Mouse (Mus musculus): ENCODE data around the gene Acot8. TPM values are rescaled to one million over a fixed set of nuclear protein-coding genes. Genes with fewer than 3 reads are reported as not detected.

Acot8 gene
- polyA plus RNA-seq, 1 experiment from 2014 or later = 19.3 TPM

GRCm38 (mm10) chr2:164778809-164779208, 25.9 kb downstream of the Acot8 start:
- Histone ChIP-seq H3K4me3 (replicated peaks; ENCODE audit: low read length) (no peak overlapping the region), H3K9me3 (ENCODE audit: control insufficient read depth, low read length) (no peaks in the 10 kb centered on the region)
- whole genome bisulfite sequencing = 85% methylated on average over 7 of the region's 7 CpGs

GRCm38 (mm10) chr2:164778015-164778287, 26.7 kb downstream of the Acot8 start:
- H3K4me3 ChIP-seq (replicated peaks; ENCODE audit: low read length) = no peak overlapping the region
- ATAC-seq = no peak
- WGBS = 92% methylated on average over 11 of the region's 11 CpGs

More at GRCm38 (mm10) chr2:164778809-164779208, 25.9 kb downstream of the Acot8 start:
- Histone ChIP-seq H3K9ac (replicated peaks; ENCODE audit: low read depth, low read length) (no peak overlapping the region), H3K27me3 (replicated peaks; ENCODE audit: control insufficient read depth, insufficient read depth, low read length) (no peaks in the 10 kb centered on the region), H3K27ac (ENCODE audit: low read length) (no peak overlapping the region), H3K36me3 (ENCODE audit: control insufficient read depth, insufficient read depth) (no peaks in the 10 kb centered on the region), H3K4me1 (replicated peaks; ENCODE audit: control insufficient read depth, insufficient read depth, low read length) (no peaks in the 10 kb centered on the region), H3K4me2 (ENCODE audit: low read length) (no peak overlapping the region)
- no peak for ATAC-seq

DNA sequence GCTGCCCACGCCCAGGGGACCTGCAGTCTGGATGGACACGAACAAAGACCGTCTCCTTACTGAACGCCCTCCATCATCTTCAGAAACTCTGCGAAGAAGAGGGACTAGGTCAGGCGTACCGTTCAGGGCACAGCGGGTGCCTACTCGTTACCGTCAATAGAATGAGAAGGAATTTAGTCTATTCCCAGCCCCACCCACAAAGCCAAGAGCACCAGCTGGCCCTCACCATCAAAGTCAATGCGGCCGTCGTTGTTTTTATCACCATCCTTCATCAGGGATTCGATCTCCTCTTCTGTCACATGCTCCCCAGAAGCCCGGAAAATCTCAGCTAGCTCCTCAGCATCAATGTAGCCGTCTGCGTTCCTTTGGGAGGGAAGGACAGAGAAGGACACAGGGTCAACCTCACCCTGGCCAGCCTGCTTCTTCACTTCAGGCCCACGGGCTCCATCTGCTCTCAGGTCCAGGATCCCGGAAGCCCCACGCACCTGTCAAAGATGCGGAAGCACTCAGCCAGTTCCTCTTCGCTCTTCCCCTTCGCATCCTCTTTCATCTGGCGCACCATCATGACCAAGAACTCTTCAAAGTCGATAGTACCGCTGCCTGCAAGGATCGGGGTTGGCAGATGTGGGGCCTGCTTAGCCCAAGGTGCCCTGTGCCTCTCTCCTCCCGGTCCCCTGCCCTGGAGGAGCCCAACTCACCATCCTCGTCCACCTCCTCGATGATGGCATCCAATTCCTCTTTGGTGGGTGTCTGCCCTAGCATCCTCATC, 27.3 kb downstream of the Acot8 start:
- Histone ChIP-seq H3K36me3 (ENCODE audit: control insufficient read depth, insufficient read depth) (no peaks in the 10 kb centered on the region), H3K9me3 (ENCODE audit: control insufficient read depth, low read length) (no peaks in the 10 kb centered on the region), H3K27me3 (replicated peaks; ENCODE audit: control insufficient read depth, insufficient read depth, low read length) (no peaks in the 10 kb centered on the region), H3K4me2 (ENCODE audit: low read length) (no peak overlapping the region), H3K4me3 (replicated peaks; ENCODE audit: low read length) (no peak overlapping the region), H3K4me1 (replicated peaks; ENCODE audit: control insufficient read depth, insufficient read depth, low read length) (no peaks in the 10 kb centered on the region), H3K9ac (replicated peaks; ENCODE audit: low read depth, low read length) (no peak overlapping the region), H3K27ac (ENCODE audit: low read length) (no peak overlapping the region)
- ATAC-seq = no peak
- 86% methylated on average over 30 of the region's 30 CpGs for WGBS

More at GRCm38 (mm10) chr2:164778015-164778287, 26.7 kb downstream of the Acot8 start:
- H3K9ac ChIP-seq (replicated peaks; ENCODE audit: low read depth, low read length) = no peak overlapping the region
- no peak overlapping the region for H3K27ac ChIP-seq (ENCODE audit: low read length)
- H3K9me3 ChIP-seq (ENCODE audit: control insufficient read depth, low read length) = no peaks in the 10 kb centered on the region
- no peak overlapping the region for H3K4me2 ChIP-seq (ENCODE audit: low read length)
- no peaks in the 10 kb centered on the region for H3K27me3 ChIP-seq (replicated peaks; ENCODE audit: control insufficient read depth, insufficient read depth, low read length)
- H3K36me3 ChIP-seq (ENCODE audit: control insufficient read depth, insufficient read depth) = no peaks in the 10 kb centered on the region
- H3K4me1 ChIP-seq (replicated peaks; ENCODE audit: control insufficient read depth, insufficient read depth, low read length) = no peaks in the 10 kb centered on the region

GRCm38 (mm10) chr2:164776801-164777200, 27.9 kb downstream of the Acot8 start:
- WGBS = 72% methylated on average over 17 of the region's 17 CpGs
- ATAC-seq = no peak

GRCm38 (mm10) chr2:164776130-164776529, 28.6 kb downstream of the Acot8 start:
- peaks cover 12% of the 10 kb centered on the region for H3K4me1 ChIP-seq (replicated peaks; ENCODE audit: control insufficient read depth, insufficient read depth, low read length)
- 90% methylated on average over 6 of the region's 6 CpGs for WGBS
- no peaks in the 10 kb centered on the region for H3K9me3 ChIP-seq (ENCODE audit: control insufficient read depth, low read length)
- H3K27ac ChIP-seq (ENCODE audit: low read length) = no peak overlapping the region
- no peaks in the 10 kb centered on the region for H3K27me3 ChIP-seq (replicated peaks; ENCODE audit: control insufficient read depth, insufficient read depth, low read length)
- no peak for ATAC-seq
- no peak overlapping the region for H3K9ac ChIP-seq (replicated peaks; ENCODE audit: low read depth, low read length)
- no peaks in the 10 kb centered on the region for H3K36me3 ChIP-seq (ENCODE audit: control insufficient read depth, insufficient read depth)
- H3K4me2 ChIP-seq (ENCODE audit: low read length) = no peak overlapping the region
- no peak overlapping the region for H3K4me3 ChIP-seq (replicated peaks; ENCODE audit: low read length)

More at GRCm38 (mm10) chr2:164776801-164777200, 27.9 kb downstream of the Acot8 start:
- H3K27ac ChIP-seq (ENCODE audit: low read length) = no peak overlapping the region
- no peak overlapping the region for H3K9ac ChIP-seq (replicated peaks; ENCODE audit: low read depth, low read length)
- no peak overlapping the region for H3K4me3 ChIP-seq (replicated peaks; ENCODE audit: low read length)
- H3K4me1 ChIP-seq (replicated peaks; ENCODE audit: control insufficient read depth, insufficient read depth, low read length) = peaks cover 5% of the 10 kb centered on the region; the same call in 1 of the 2 replicates
- H3K9me3 ChIP-seq (ENCODE audit: control insufficient read depth, low read length) = no peaks in the 10 kb centered on the region
- no peaks in the 10 kb centered on the region for H3K27me3 ChIP-seq (replicated peaks; ENCODE audit: control insufficient read depth, insufficient read depth, low read length)
- H3K36me3 ChIP-seq (ENCODE audit: control insufficient read depth, insufficient read depth) = no peaks in the 10 kb centered on the region
- no peak overlapping the region for H3K4me2 ChIP-seq (ENCODE audit: low read length)

GRCm38 (mm10) chr2:164773989-164774364, 30.7 kb downstream of the Acot8 start:
- WGBS = 90% methylated on average over 5 of the region's 5 CpGs
- Histone ChIP-seq H3K4me3 (replicated peaks; ENCODE audit: low read length) (no peak overlapping the region), H3K27me3 (replicated peaks; ENCODE audit: control insufficient read depth, insufficient read depth, low read length) (no peaks in the 10 kb centered on the region), H3K4me2 (ENCODE audit: low read length) (no peak overlapping the region), H3K4me1 (replicated peaks; ENCODE audit: control insufficient read depth, insufficient read depth, low read length) (peaks cover 25% of the 10 kb centered on the region), H3K9ac (replicated peaks; ENCODE audit: low read depth, low read length) (no peak overlapping the region), H3K9me3 (ENCODE audit: control insufficient read depth, low read length) (no peaks in the 10 kb centered on the region), H3K36me3 (ENCODE audit: control insufficient read depth, insufficient read depth) (no peaks in the 10 kb centered on the region), H3K27ac (ENCODE audit: low read length) (no peak overlapping the region)
- no peak for ATAC-seq

GRCm38 (mm10) chr2:164773229-164773988, 31.3 kb downstream of the Acot8 start:
- no peak overlapping the region for H3K4me3 ChIP-seq (replicated peaks; ENCODE audit: low read length)
- WGBS = 81% methylated on average over 14 of the region's 14 CpGs
- no peak for ATAC-seq
- H3K4me2 ChIP-seq (ENCODE audit: low read length) = no peak overlapping the region
- no peaks in the 10 kb centered on the region for H3K9me3 ChIP-seq (ENCODE audit: control insufficient read depth, low read length)
- no peaks in the 10 kb centered on the region for H3K36me3 ChIP-seq (ENCODE audit: control insufficient read depth, insufficient read depth)
- no peak overlapping the region for H3K9ac ChIP-seq (replicated peaks; ENCODE audit: low read depth, low read length)
- no peak overlapping the region for H3K27ac ChIP-seq (ENCODE audit: low read length)
- no peaks in the 10 kb centered on the region for H3K27me3 ChIP-seq (replicated peaks; ENCODE audit: control insufficient read depth, insufficient read depth, low read length)
- H3K4me1 ChIP-seq (replicated peaks; ENCODE audit: control insufficient read depth, insufficient read depth, low read length) = peaks cover 25% of the 10 kb centered on the region

- Histone ChIP-seq H3K27me3 (replicated peaks; ENCODE audit: control insufficient read depth, insufficient read depth, low read length) (no peaks in the 10 kb centered on the region), H3K9me3 (ENCODE audit: control insufficient read depth, low read length) (no peaks in the 10 kb centered on the region), H3K4me2 (ENCODE audit: low read length) (peak overlapping the region; percentile 89), H3K4me3 (replicated peaks; ENCODE audit: low read length) (peak overlapping the region; percentile 85), H3K27ac (ENCODE audit: low read length) (no peak overlapping the region), H3K4me1 (replicated peaks; ENCODE audit: control insufficient read depth, insufficient read depth, low read length) (peaks cover 25% of the 10 kb centered on the region), H3K36me3 (ENCODE audit: control insufficient read depth, insufficient read depth) (peaks cover 9% of the 10 kb centered on the region; the same call in 1 of the 2 replicates), H3K9ac (replicated peaks; ENCODE audit: low read depth, low read length) (no peak overlapping the region)
- no peak for ATAC-seq
- 77% methylated on average over 8 of the region's 8 CpGs for WGBS
Observed at GRCm38 (mm10) chr2:164771123-164771522, 33.6 kb downstream of the Acot8 start.

GRCm38 (mm10) chr2:164770279-164770678, 34.4 kb downstream of the Acot8 start:
- Histone ChIP-seq H3K9me3 (ENCODE audit: control insufficient read depth, low read length) (no peaks in the 10 kb centered on the region), H3K27me3 (replicated peaks; ENCODE audit: control insufficient read depth, insufficient read depth, low read length) (no peaks in the 10 kb centered on the region), H3K27ac (ENCODE audit: low read length) (no peak overlapping the region), H3K9ac (replicated peaks; ENCODE audit: low read depth, low read length) (peak overlapping the region; percentile 60), H3K4me1 (replicated peaks; ENCODE audit: control insufficient read depth, insufficient read depth, low read length) (peaks cover 25% of the 10 kb centered on the region), H3K36me3 (ENCODE audit: control insufficient read depth, insufficient read depth) (peaks cover 16% of the 10 kb centered on the region), H3K4me2 (ENCODE audit: low read length) (peak overlapping the region; percentile 89), H3K4me3 (replicated peaks; ENCODE audit: low read length) (peak overlapping the region; percentile 85)
- 3% methylated on average over 15 of the region's 15 CpGs for WGBS
- ATAC-seq = no peak

Measured in forebrain, embryonic 16.5 days (tissue).